Mouse (Mus musculus) forebrain, embryonic 14.5 days (tissue): ENCODE measurements around the gene Irak3. TPM values are rescaled to one million over a fixed set of nuclear protein-coding genes. Genes with fewer than 3 reads are reported as not detected.
A peak's percentile ranks its signal among the peaks of the same experiment; 100 is the strongest.
"Not testable (repeated sequence)": the region's sequence is repeated elsewhere in the genome, so short reads cannot be mapped to it uniquely, and the experiment has no call there.

ENCODE experiments used
- ATAC-seq: fragments of 200-750 bp; cut with Nextera tagmentation; 2 replicates; pipeline ENCODE4 v1.8.0; 2017; ENCODE audit warnings: mild to moderate bottlenecking, moderate library complexity
- DNase-seq: peaks from one replicate; pipeline ENCODE4 v3.0.0-alpha.2; 2015; ENCODE audit warnings: low spot score
- H3K27ac ChIP-seq: fragments of 300-500 bp; sonication (generic); 2 replicates; pipeline ENCODE4 v1.5.1; 2014; ENCODE audit warnings: low read depth, mild to moderate bottlenecking, control low read depth, low read length, moderate library complexity
- H3K27me3 ChIP-seq: fragments of 300-500 bp; sonication (generic); replicated peaks from 2 replicates; pipeline ENCODE4 v1.6.1; 2014; ENCODE audit warnings: low read length, control low read depth, mixed read lengths; ENCODE audit not compliant: control insufficient read depth, insufficient read depth
- H3K36me3 ChIP-seq: fragments of 300-500 bp; sonication (generic); 2 replicates; pipeline ENCODE4 v1.6.1; 2014; ENCODE audit warnings: low read length, control low read depth; ENCODE audit not compliant: control insufficient read depth, insufficient read depth
- H3K4me1 ChIP-seq: fragments of 300-500 bp; sonication (generic); 2 replicates; pipeline ENCODE4 v1.6.1; 2014; ENCODE audit warnings: antibody characterized with exemption, low read length, control low read depth; ENCODE audit not compliant: control insufficient read depth, insufficient read depth
- H3K4me2 ChIP-seq: fragments of 300-500 bp; sonication (generic); 2 replicates; pipeline ENCODE4 v1.6.1; 2014; ENCODE audit warnings: mild to moderate bottlenecking, control low read depth, low read length
- H3K4me3 ChIP-seq: fragments of 300-500 bp; sonication (generic); 2 replicates; pipeline ENCODE4 v1.5.1; 2014; ENCODE audit warnings: low read depth, low read length, control low read depth
- H3K9ac ChIP-seq: fragments of 300-500 bp; sonication (generic); 2 replicates; pipeline ENCODE4 v1.6.1; 2014; ENCODE audit warnings: mild to moderate bottlenecking, low read length, control low read depth, moderate library complexity
- H3K9me3 ChIP-seq: fragments of 300-500 bp; sonication (generic); replicated peaks from 2 replicates; pipeline ENCODE4 v1.6.1; 2016; ENCODE audit warnings: low read length, control low read depth, mixed read lengths; ENCODE audit not compliant: control insufficient read depth
- WGBS: fragments of 180-500 bp; shearing (Covaris S2); extraction: QIAGEN DNeasy Blood & Tissue Kit; methylation state at CpG from one replicate; pipeline ENCODE4 v1.1.7; 2014; 5-methylcytosine and 5-hydroxymethylcytosine counted together
- polyA plus RNA-seq: library from polyadenylated mRNA; unstranded; fragments of >200 nt; fragmentation: Nextera tagmentation; extraction: Ambion mirVana; gene quantifications from 2 replicates; pipeline ENCODE4 v1.2.1, GENCODE M21; 2014

Gene Irak3
- polyA plus RNA-seq, 1 experiment from 2014 or later: 0.27 TPM

DNA sequence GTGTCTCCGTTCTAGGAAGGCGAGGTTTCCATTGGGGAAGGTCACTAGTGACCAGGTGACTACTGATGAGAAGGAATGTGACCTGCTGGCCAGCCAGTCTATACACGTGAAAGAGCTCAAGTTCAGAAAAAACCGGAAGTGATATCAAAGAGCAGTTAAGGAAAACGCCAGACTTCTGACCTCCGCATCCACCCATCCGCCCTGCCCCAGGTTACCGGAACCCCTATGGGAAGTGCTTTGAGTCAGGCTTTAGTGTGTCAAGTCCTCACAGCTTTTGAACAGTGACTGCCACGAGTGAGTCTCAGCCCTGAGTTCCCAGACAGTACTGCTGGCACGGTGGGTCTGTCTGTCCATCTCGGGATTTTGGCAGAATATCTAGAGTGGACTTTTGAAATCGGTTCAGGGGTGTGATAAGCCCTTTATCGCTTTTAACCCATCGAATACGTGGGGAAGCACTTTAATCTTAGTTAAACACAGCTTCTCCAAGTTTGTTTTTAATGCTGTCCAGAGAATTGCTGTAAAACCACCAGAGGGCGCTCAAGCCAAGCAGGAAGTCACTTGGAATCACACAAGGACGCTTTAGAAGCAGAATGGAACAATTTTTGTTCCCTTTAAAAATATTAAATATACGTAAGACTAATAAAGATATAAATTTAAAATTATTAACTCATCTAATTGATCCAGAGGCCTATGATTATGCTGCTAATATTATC, 31.9 kb upstream of the Irak3 start:
- 37% methylated on average over 18 of the region's 18 CpGs for WGBS
- ATAC-seq (peak; percentile 50; the same call in 1 of the 2 replicates), DNase-seq (peak; percentile 83)
- no peak overlapping the region for H3K9ac ChIP-seq
- no peaks in the 10 kb centered on the region for H3K9me3 ChIP-seq
- no peaks in the 10 kb centered on the region for H3K27me3 ChIP-seq
- no peak overlapping the region for H3K4me2 ChIP-seq
- H3K36me3 ChIP-seq: peaks cover 24% of the 10 kb centered on the region
- no peak overlapping the region for H3K4me3 ChIP-seq
- no peak overlapping the region for H3K27ac ChIP-seq
- H3K4me1 ChIP-seq: no peaks in the 10 kb centered on the region

DNA sequence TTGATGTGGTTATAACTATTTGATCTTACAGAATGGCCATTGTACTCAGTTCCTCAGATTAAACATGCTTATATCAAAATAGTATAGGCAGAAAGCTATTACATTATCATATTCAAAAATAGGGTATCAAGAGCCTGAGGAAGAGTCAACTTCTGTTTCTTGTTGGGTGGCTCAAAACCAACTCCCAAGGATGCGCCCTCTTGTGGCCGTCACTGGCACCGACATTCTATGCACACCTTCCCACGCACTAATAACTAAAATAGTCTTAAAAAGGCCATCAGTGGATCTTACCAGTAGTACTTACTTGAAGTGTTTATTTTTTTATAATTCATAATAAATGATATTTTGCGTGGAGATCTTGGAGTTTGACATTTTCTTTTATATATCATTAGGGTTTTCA, 29.8 kb upstream of the Irak3 start:
- Histone ChIP-seq H3K36me3 (peaks cover 30% of the 10 kb centered on the region), H3K4me2 (no peak overlapping the region), H3K9me3 (no peaks in the 10 kb centered on the region), H3K4me1 (0 out of 2 replicates have a peak, but pooled peaks cover 2% of the 10 kb centered on the region), H3K4me3 (no peak overlapping the region), H3K27me3 (no peaks in the 10 kb centered on the region), H3K27ac (no peak overlapping the region), H3K9ac (no peak overlapping the region)
- ATAC-seq (no peak), DNase-seq (peak; percentile 68)
- 33% methylated on average over 5 of the region's 5 CpGs for WGBS

DNA sequence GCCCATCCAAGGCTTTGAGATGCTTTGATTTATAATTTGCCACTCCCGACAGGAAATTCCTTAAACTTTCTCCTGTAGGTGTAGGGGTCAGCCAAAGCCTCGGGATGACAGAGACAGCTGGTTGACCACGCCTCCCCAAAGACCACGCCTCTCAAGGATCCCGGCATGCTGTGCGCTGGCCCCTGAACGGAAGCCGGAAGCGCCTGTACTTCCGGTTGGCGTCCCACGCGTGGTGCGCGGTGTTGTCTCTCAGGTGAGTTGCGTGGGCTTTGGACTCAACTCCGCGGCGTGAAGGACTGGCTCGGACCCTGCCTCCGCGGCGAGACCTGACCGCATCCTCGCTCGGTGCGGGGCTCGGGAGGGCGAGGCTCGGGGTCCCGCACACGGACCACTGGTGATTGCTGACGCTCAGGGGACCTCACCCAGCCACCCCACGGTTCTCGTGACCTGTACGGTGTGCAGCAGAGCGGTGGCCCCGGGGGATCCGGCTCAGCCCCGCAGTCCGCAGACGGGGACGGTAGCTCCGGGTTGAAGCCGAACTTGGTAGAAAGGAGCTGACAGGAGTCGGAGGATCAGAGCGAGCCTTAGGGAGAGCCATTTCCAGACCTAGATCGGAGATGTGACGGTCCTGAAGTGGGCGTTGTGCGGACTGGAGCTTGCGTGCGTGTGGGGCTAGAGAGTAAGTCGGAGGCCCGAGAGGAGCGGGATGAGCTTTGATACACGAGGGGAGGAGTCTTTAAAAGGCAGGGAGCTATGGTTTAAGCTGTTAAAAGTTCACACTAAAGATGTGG, 25.1 kb upstream of the Irak3 start, which contains the start of gene Llph:
Gene Llph (plus strand): TSS at position 200 of the 791 bp plus-strand sequence.
- Histone ChIP-seq H3K27me3 (no peaks in the 10 kb centered on the region), H3K36me3 (peaks cover 31% of the 10 kb centered on the region), H3K27ac (no peak within 1 kb of the TSS), H3K4me2 (peak within 1 kb of the TSS; percentile 73), H3K9me3 (no peaks in the 10 kb centered on the region), H3K4me3 (peak within 1 kb of the TSS; percentile 98), H3K4me1 (0 out of 2 replicates have a peak, but pooled peaks cover 2% of the 10 kb centered on the region), H3K9ac (peak within 1 kb of the TSS; percentile 84)
- peak; percentile 97 for ATAC-seq
- WGBS: under 1% methylated on average over 57 of the region's 57 CpGs
- peak; percentile 90 for DNase-seq

DNA sequence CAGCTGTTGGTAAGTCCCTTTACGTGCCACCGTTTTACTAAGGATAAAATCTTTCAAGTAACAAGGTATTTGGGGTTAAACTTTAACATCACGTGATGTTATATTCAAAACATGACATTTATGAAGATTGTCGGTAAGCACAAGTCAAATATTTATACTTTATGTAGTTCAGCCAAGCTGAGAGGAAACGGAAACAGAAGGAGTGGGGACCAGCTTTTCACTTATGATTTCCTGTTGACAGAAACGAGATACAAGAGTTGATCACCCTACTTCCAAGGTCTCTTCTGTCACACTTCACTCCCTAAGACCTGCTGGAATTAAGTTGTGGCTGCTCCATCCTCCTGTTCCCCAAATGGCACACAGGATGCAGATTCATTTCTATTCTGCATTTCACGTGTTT, 18.8 kb upstream of the Irak3 start:
- ATAC-seq (no peak), DNase-seq (no peak)
- Histone ChIP-seq H3K4me2 (no peak overlapping the region), H3K9me3 (no peaks in the 10 kb centered on the region), H3K4me1 (no peaks in the 10 kb centered on the region), H3K9ac (no peak overlapping the region), H3K27ac (no peak overlapping the region), H3K4me3 (no peak overlapping the region), H3K27me3 (no peaks in the 10 kb centered on the region), H3K36me3 (peaks cover 32% of the 10 kb centered on the region)
- WGBS: 91% methylated on average over 7 of the region's 7 CpGs

DNA sequence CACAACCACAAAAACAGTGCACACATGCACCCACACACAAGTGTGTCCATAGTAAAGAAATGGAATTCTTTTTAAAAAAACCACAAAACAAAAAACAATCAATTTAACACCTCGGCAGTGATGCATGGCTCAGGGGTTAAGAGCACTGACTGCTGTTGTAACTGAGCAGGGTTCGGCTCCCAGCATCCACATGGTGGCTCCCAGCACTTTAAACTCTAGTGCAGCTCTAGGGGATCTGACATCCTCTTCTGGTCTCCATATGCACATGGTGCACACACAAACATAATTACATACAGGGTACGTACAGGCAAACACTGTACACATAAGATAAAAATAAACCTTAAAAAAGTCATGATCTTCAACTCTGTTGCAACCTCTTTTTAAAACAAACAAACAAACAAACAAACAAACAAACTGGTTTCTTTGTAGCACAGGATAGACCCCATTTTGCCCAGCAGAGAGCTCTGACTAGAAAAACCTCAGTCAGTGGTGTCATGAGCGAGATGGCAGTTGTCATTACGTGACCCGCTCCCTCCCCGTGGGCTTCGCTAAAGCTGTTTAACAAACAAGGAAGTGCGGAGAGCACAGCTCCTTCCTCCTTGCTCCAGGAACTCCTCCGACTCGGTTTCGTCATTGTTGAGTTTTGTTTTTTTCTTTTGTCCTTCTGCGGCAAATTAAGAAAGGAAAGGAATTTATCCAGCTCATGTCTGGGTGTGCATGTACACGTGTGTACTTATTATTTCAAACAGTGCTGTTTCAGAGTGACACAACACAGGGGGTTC, 17.8 kb upstream of the Irak3 start:
- Histone ChIP-seq H3K27me3 (no peaks in the 10 kb centered on the region), H3K4me3 (no peak overlapping the region), H3K9me3 (no peaks in the 10 kb centered on the region), H3K27ac (no peak overlapping the region), H3K36me3 (peaks cover 32% of the 10 kb centered on the region), H3K4me2 (no peak overlapping the region), H3K4me1 (no peaks in the 10 kb centered on the region), H3K9ac (no peak overlapping the region)
- no peak for ATAC-seq
- 88% methylated on average over 14 of the region's 14 CpGs for WGBS
- DNase-seq: no peak

DNA sequence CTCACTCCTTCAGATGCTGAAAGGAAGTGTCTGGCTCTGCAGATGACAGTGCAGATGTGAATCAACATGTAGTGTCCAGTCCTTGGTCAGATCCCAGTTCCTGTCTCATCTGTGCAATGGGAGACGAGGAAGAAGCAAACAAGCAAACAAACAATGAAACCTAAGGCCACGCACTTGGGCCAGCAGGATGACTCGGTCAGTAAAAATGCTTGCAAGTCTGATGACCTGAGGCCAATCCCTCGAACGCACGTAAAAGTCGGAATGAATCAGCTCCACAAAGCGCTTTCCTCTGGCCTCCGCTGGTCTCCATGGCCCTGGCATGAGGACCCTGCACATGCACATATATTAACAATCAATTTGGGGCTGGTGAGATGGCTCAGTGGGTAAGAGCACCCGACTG, 17.1 kb upstream of the Irak3 start:
- Histone ChIP-seq H3K4me2 (no peak overlapping the region), H3K27me3 (no peaks in the 10 kb centered on the region), H3K4me1 (no peaks in the 10 kb centered on the region), H3K9ac (no peak overlapping the region), H3K4me3 (no peak overlapping the region), H3K27ac (no peak overlapping the region), H3K9me3 (no peaks in the 10 kb centered on the region), H3K36me3 (peaks cover 27% of the 10 kb centered on the region)
- ATAC-seq (no peak), DNase-seq (no peak)
- 95% methylated on average over 10 of the region's 10 CpGs for WGBS

DNA sequence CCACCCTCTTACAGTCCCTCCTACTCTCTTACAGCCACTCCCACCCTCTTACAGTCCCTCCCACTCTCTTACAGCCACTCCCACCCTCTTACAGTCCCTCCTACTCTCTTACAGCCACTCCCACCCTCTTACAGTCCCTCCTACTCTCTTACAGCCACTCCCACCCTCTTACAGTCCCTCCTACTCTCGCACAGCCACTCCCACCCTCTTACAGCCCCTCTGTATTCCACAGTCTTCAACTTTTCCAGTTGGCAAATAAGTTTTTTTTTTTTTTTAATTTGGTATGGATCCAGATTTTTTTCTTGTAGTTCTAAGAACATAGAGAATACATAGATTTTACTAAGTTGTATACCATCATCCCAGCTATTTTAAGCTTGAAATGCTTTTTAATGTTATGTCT, 15.2 kb upstream of the Irak3 start:
- not testable (repeated sequence) for H3K4me1 ChIP-seq, H3K9ac ChIP-seq, H3K9me3 ChIP-seq, H3K27ac ChIP-seq, H3K4me3 ChIP-seq, ATAC-seq, H3K27me3 ChIP-seq, DNase-seq, H3K4me2 ChIP-seq
- H3K36me3 ChIP-seq: peaks cover 27% of the 10 kb centered on the region
- WGBS: 90% methylated on average over 1 of the region's 1 CpGs

DNA sequence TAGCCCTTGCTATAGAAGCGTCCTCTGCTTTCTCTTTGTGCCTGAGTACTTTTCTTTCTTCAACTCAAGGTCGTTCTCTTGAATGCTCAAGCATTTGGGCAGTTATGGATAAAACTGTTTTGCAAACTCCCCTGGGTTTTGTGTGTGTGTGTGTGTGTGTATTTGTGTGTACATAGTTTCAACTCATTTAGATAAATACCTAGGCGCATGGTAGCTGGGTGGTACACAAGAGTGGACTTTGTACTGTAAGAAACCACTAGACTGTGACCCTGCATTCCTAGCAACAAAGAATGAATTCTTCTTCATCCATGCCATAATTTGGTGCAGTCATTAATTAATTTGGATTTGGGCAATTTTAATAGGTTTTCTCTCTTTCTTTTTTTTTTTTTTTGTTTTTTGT, 8.2 kb upstream of the Irak3 start:
- H3K4me3 ChIP-seq: no peak overlapping the region
- no peak overlapping the region for H3K9ac ChIP-seq
- no peak overlapping the region for H3K4me2 ChIP-seq
- peaks cover 5% of the 10 kb centered on the region; the same call in 1 of the 2 replicates for H3K4me1 ChIP-seq
- DNase-seq: no peak
- no peak for ATAC-seq
- no peaks in the 10 kb centered on the region for H3K9me3 ChIP-seq
- no peaks in the 10 kb centered on the region for H3K27me3 ChIP-seq
- no peak overlapping the region for H3K27ac ChIP-seq
- WGBS: 90% methylated on average over 3 of the region's 3 CpGs
- no peaks in the 10 kb centered on the region for H3K36me3 ChIP-seq
